Mouse (Mus musculus) mouse trophoblast stem cell (cell line): Measurements from ENCODE around the gene Itgb8.

Experiments used
- in situ Hi-C, 2 experiments: fragments of 300-500 bp; cut with MseI, MboI; formaldehyde crosslinking; loops; 2 replicates in 1 of 2; 3 replicates in 1 of 2; pipeline ENCODE4 v1.15.1; 2025

Itgb8 gene

DNA sequence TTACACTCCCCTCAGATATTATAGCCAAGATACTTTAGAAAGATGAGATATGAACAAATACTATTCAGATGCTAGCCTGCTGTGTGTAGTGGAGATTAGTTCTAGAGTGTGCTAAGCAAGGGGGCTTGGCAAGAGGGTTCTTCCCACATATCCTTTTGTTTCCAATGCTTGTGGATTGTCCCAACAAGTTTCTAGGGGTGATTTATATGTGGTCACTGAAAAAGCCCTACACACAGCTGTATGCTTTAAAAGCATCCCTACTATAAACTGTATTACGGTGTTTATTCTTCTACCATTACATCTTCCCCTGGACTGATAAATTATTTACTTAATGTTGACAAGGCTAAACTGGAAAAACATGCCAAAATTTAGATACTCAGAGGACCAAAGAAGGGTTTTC, 92.6 kb downstream of the Itgb8 start:
- in situ Hi-C loops: no loop called here

DNA sequence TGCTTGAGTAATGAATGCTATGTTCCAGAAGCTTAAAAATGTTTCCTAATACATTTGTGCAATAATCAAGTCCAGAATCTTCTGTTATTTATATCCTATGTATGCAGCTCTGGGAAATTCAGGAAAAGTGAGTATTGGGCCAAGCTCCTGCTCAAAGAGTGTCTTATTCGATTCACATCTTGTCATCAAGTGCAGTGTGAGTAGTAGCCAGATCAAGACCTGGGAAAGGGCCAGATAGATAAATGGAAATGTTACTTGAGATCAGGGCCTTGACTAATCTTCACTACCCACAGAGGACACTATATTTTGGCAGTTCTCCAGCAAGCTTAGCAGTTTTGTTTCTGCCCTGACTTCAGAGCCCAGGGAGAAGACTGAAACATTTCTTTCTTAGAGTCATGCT, 100.7 kb downstream of the Itgb8 start:
- in situ Hi-C loops: no loop called here

DNA sequence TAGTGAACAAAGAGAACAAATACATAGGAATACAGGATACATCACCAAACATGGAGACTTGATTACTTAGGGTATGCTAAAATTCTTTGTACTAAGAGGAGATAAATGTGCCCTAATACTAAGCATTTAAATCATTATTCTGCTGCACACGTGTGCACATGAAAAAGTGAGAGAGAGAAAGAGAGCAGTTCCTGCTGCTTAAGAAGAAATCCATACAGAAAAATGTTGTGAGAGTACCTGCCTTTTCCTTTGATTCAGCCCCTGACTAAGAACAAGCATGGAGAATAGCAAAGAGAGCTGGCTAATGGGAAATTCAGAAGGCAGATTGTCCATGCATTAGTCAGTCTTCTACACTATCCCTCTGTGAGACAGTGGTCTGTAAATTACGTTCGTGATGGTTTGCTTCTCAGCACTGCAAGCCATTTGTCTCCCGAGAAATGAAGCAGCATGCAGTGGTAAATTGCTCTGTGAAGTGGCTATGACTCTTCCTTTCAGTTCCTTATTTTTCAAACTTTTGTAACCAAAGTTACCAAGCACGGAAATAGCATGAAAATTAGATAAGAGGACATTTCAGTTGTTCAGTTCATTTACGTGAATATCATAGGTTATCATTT, 125.0 kb downstream of the Itgb8 start:
- in situ Hi-C loops: no loop called here

DNA sequence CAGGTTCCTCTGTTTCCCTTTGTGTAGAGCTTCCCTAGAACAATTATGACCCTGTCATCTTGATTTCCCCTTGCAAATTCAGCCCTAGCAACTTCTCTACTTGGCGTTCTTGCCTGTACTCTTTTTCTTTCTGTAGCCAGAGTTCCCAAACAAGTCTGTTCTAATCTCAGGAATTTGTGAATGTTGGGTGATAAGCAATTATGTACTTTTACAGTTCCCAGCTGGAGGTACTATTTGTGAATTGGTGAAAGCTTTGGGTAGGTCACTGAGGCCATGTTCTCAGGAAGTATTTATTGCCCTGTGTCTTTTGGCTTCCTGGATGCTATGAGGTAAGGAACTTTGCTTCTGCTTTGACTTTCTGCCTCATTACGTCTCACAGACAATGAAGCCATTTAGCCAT, 128.5 kb downstream of the Itgb8 start:
- in situ Hi-C loops: no loop called here
